Mouse (Mus musculus) megakaryocyte progenitor cell, adult 5-6 weeks (primary cell): ENCODE measurements at regions not wholly inside any gene's neighbourhood (a gene's known extent, or its start where the extent isn't known, plus 50 kb on each side); places are given as distances from the start of the nearest gene placed in this dataset.
A peak's percentile ranks its signal among the peaks of the same experiment; 100 is the strongest.
"Not testable (repeated sequence)": the region's sequence is repeated elsewhere in the genome, so short reads cannot be mapped to it uniquely, and the experiment has no call there.

ENCODE experiments used
- ATAC-seq: replicated peaks from 2 replicates; pipeline ENCODE4 v1.8.0; 2016; ENCODE audit warnings: mild to moderate bottlenecking, moderate TSS enrichment, inconsistent platforms; ENCODE audit not compliant: poor library complexity

DNA sequence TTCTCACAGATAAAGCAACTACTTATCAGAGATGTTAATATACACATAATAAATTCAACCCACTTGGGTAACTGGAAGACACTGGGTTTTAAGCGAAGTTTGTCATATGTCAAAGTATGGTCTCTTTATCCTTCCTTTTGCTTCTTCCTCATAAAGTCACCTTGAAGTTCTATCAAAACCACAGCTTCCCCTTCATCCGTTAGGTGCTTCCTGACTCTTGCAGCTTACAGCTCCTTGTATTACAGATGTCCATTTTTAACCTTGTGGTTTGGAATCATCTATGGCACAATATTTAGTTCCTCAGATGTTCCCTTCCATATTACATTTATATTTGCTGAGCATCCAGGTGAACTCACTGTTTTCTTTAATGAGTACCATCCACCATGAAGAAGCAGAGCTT, 787.0 kb downstream of the Rab28 start:
- ATAC-seq: peak; percentile 81

DNA sequence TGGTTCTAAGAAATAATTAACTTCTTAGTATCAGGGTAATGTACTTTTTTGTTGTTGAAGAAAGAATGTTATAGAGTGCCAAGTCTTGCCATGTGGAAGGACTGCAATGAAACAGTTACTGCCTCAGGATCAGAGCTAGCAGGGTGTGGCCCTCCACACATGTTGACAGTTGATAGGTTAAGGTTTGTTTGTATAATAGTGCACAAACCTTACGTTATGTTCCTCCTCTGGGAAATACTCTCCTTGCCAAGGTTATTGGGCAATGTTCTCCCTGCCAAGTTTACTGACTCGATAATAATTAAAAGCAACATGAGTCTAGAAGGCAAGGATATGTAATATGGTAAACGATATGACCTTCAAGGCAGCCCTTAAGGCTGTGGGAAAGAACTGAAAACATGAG, 799.2 kb downstream of the Rab28 start:
- no peak for ATAC-seq

DNA sequence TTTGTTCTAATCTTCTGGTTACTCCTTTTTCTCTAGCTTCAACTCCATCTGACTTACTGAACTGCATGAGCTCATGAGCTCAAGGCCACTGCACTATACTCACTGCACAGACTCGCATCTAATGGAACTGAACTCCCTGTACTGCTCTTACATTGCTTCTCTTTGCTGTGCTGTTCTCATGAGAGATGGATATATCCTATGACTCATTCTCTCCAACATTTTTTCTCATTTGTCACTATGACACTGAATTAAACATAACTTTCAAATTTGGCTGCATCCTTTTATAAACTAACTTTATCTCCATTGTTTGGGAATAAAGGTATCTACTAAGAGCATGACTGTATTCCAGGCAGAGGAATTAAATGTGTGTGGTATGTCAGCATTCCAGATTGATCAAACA, 806.2 kb downstream of the Rab28 start:
- ATAC-seq: no peak

DNA sequence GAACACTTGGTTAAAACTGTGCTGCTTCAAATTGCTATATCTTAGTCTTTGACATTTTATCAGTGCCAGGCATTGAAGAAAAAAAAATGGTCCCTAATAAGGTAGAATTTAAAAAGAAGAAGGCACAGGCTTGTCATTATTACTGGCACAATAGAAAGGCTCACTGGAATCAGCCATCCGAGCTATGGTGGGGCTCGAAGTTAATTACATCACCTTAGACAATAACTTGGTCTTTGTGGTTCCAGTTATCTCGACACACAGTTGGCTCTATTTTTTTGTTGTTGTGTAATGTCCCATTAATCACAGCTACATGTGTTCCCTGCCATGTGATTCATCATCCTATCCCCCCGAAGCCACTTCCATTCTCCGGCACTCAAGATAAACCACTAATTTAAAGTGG, 825.1 kb downstream of the Rab28 start:
- no peak for ATAC-seq

DNA sequence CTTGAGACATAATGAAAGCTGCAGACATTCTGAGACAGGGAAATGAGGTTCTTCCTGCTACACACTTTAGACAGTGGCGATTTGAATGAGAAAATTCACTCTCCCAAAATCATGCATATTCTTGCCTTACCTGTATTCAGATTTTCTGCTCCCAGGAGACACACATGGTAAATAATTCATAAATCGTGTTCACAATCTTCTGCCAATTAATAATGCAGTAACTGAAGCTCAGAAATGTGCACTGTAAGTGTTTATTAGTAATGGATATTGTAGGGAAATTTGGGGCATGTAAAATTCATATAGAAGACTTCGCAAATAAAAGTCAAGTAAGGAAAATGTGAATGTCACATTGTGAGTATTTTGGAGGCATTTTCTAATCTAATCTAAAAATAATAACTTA, 830.2 kb downstream of the Rab28 start:
- ATAC-seq: no peak

DNA sequence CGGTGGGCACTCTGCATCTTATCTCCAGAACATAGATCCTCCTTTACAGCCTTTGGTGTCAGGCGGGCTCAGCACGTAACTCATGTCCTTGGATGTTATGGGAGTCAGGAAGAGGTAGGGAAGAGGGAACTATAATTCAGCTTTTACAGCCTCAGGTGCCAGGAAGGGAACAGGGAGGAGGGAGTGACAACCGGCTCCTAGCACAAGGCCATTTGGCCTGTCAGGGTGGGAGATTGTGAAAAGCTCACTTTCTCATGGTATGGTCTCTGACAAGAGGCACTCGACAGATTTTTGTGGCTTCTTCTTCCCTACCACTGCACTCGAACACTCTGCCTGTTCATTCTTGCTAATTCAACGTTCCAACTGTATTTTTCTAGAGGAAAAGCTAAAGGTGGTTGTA, 845.6 kb downstream of the Rab28 start:
- not testable (repeated sequence) for ATAC-seq
